Mouse (Mus musculus) midbrain, embryonic 16.5 days (tissue): ENCODE measurements at regions not wholly inside any gene's neighbourhood (a gene's known extent, or its start where the extent isn't known, plus 50 kb on each side); places are given as distances from the start of the nearest gene placed in this dataset.

Experiments
- ATAC-seq: fragments of 200-750 bp; cut with Nextera tagmentation; 2 replicates; pipeline ENCODE4 v1.8.0; 2017; ENCODE audit warnings: moderate TSS enrichment
- H3K27ac ChIP-seq: fragments of 300-500 bp; sonication (generic); 2 replicates; pipeline ENCODE4 v1.5.1; 2014; ENCODE audit warnings: mild to moderate bottlenecking, low read length, mixed read lengths
- H3K27me3 ChIP-seq: fragments of 300-500 bp; sonication (generic); 2 replicates; pipeline ENCODE4 v1.6.1; 2014; ENCODE audit warnings: low read depth, low read length, mixed read lengths; ENCODE audit not compliant: control insufficient read depth, insufficient read depth
- H3K36me3 ChIP-seq: fragments of 300-500 bp; sonication (generic); 2 replicates; pipeline ENCODE4 v1.6.1; 2014; ENCODE audit warnings: mild to moderate bottlenecking, low read length, moderate library complexity, mixed read lengths; ENCODE audit not compliant: control insufficient read depth, insufficient read depth
- H3K4me1 ChIP-seq: fragments of 300-500 bp; sonication (generic); 2 replicates; pipeline ENCODE4 v1.6.1; 2014; ENCODE audit warnings: mild to moderate bottlenecking, low read length, mixed read lengths; ENCODE audit not compliant: control insufficient read depth, insufficient read depth
- H3K4me2 ChIP-seq: fragments of 300-500 bp; sonication (generic); 2 replicates; pipeline ENCODE4 v1.6.1; 2014; ENCODE audit warnings: mild to moderate bottlenecking, low read length, mixed read lengths
- H3K4me3 ChIP-seq: fragments of 300-500 bp; sonication (generic); 2 replicates; pipeline ENCODE4 v1.5.1; 2014; ENCODE audit warnings: low read depth, mild to moderate bottlenecking, low read length, moderate library complexity, mixed read lengths
- H3K9ac ChIP-seq: fragments of 300-500 bp; sonication (generic); 2 replicates; pipeline ENCODE4 v1.6.1; 2014; ENCODE audit warnings: low read depth, low read length, mixed read lengths
- H3K9me3 ChIP-seq: fragments of 300-500 bp; sonication (generic); replicated peaks from 2 replicates; pipeline ENCODE4 v1.6.1; 2014; ENCODE audit warnings: mild to moderate bottlenecking, low read length, mixed read lengths; ENCODE audit not compliant: control insufficient read depth, poor library complexity, severe bottlenecking
- WGBS: fragments of 180-500 bp; shearing (Covaris S2); extraction: QIAGEN DNeasy Blood & Tissue Kit; methylation state at CpG from one replicate; pipeline ENCODE4 v1.1.7; 2014; 5-methylcytosine and 5-hydroxymethylcytosine counted together

DNA sequence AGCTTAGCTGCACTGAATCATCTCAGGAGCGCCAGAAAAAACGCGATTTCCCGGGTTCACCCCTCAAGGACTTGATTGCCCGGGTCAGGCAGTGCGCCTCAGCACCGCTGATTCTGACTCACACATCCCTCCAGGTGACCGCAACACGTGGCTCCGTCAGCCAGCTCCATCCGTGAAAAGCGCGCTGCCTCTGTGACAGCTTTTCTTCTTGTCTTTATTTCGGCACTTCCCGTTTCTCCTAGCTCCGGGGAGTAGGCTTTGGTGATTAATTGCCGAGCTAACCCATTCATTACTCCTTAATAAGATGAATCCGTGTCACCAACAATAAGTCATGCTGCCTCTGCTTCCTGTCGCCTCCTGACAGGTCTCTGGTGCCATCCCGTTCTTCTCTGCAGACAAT lies 108.6 kb downstream of the Katnal1 start:
- Histone ChIP-seq H3K4me2 (peak overlapping the region; percentile 49), H3K27me3 (no peaks in the 10 kb centered on the region), H3K36me3 (no peaks in the 10 kb centered on the region), H3K9me3 (no peaks in the 10 kb centered on the region), H3K9ac (no peak overlapping the region), H3K27ac (no peak overlapping the region), H3K4me3 (no peak overlapping the region), H3K4me1 (peaks cover 10% of the 10 kb centered on the region)
- 8% methylated on average over 20 of the region's 20 CpGs for WGBS
- peak; percentile 83 for ATAC-seq

DNA sequence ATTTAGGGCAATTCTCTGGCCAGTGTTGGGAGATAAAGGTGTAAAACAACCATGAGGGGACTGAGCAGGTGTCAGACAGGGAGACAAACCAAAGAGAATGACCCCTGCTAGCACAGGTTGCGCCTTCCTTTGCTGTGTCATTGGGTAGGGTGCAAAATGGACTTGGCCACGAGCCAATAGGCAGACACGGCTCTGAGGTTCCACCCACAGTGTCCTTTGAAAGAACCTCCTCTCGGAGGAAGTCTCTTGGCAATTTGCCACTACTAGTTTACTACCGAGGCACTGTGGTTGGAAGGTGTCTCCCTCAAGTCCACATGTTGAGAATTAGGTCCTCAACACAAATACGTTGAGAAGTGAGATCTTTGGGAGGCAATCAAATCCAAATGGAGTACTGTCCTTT lies 109.7 kb downstream of the Katnal1 start:
- Histone ChIP-seq H3K36me3 (no peaks in the 10 kb centered on the region), H3K9me3 (no peaks in the 10 kb centered on the region), H3K4me3 (no peak overlapping the region), H3K27me3 (no peaks in the 10 kb centered on the region), H3K4me2 (no peak overlapping the region), H3K27ac (no peak overlapping the region), H3K9ac (no peak overlapping the region), H3K4me1 (peaks cover 10% of the 10 kb centered on the region)
- 62% methylated on average over 6 of the region's 6 CpGs for WGBS
- no peak for ATAC-seq

DNA sequence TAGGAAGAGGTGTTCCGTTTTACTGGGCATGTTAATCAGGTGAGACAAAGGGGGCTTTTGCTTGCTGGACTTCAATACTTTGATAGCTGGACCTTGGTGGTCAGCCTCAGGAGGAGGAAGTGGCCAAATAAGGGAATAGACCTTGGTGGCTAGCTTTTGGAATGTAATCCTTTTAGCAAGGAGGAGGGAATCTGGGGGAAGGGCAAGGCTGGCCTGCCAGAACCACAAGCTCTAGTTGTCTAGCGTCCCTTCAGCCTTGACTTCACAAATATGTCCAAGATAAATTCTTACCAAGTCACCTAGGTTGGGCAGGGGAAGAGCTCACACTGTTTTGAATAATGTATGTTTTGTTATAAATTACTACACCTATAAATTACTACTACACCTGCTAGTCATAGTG lies 110.4 kb downstream of the Katnal1 start:
- H3K9ac ChIP-seq = no peak overlapping the region
- no peaks in the 10 kb centered on the region for H3K9me3 ChIP-seq
- no peaks in the 10 kb centered on the region for H3K36me3 ChIP-seq
- no peak overlapping the region for H3K4me3 ChIP-seq
- H3K27ac ChIP-seq = no peak overlapping the region
- no peak overlapping the region for H3K4me2 ChIP-seq
- H3K4me1 ChIP-seq = peaks cover 10% of the 10 kb centered on the region
- 70% methylated on average over 2 of the region's 2 CpGs for WGBS
- no peaks in the 10 kb centered on the region for H3K27me3 ChIP-seq
- ATAC-seq = no peak

DNA sequence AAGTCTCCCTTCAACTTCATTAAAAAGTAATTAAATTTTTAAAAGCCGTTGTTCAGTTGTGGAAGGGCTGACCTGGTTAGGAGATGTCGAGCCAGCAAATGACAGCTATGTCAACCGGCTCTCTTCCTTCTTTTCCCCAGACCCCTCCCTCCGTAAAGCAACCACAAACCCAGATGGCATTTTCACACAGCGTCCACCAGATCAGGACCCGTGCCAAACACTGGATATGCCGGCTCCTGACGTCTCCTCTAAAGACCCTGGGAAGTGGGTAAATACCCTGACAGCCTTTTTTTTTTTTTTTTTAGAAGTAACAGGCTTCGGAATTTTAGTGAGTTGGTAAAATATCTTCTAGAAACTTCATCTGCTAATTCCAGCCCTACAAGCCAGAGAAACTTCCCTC lies 116.3 kb downstream of the Katnal1 start:
- ATAC-seq = no peak
- Histone ChIP-seq H3K4me1 (peaks cover 3% of the 10 kb centered on the region; the same call in 1 of the 2 replicates), H3K4me2 (no peak overlapping the region), H3K4me3 (no peak overlapping the region), H3K36me3 (no peaks in the 10 kb centered on the region), H3K9ac (no peak overlapping the region), H3K9me3 (no peaks in the 10 kb centered on the region), H3K27me3 (no peaks in the 10 kb centered on the region), H3K27ac (no peak overlapping the region)
- 65% methylated on average over 9 of the region's 9 CpGs for WGBS

DNA sequence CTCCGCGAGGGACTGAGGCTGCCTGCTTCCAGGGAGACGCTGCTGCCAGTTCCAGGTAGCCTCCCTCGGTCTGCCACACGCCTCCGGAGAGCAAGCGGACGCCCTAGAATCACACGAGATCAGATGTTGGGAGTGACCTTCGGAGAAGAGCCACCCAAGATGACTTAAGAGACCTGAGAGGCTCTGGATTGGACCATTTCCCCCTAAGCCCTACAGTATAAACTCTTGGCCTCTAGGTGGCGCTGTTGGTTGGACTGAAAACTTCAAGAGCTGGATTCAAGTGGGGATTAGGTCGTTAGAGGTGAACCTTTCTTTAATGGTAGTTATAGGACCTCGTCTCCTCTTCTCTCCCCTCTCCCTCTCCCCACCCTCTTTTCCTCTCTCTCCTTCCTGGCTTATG lies 117.1 kb downstream of the Katnal1 start:
- Histone ChIP-seq H3K4me2 (no peak overlapping the region), H3K9ac (no peak overlapping the region), H3K9me3 (no peaks in the 10 kb centered on the region), H3K27ac (no peak overlapping the region), H3K4me1 (peaks cover 3% of the 10 kb centered on the region; the same call in 1 of the 2 replicates), H3K4me3 (no peak overlapping the region), H3K27me3 (no peaks in the 10 kb centered on the region), H3K36me3 (no peaks in the 10 kb centered on the region)
- 20% methylated on average over 13 of the region's 13 CpGs for WGBS
- no peak for ATAC-seq

DNA sequence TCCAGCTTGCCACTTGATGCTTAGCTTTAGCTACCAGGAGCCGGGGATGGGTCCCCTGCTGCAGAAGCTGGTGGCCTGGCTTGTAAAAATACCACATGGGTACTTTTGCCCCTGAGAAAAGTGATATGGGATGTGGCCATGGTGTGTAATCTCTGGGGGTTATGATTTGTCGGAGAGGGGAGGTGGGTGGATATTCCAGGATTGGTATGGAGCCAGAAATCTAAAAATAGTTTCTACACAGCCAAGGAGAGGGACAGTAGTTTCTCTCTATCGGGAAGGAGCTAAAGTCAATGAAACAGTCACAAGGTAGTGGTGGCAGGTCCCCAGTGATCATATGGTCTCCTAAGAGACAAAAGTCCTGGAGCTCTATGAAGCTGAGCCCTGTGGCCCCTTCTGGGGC lies 119.6 kb downstream of the Katnal1 start:
- whole genome bisulfite sequencing = 76% methylated on average over 3 of the region's 3 CpGs
- no peak for ATAC-seq
- no peak overlapping the region for H3K4me2 ChIP-seq

DNA sequence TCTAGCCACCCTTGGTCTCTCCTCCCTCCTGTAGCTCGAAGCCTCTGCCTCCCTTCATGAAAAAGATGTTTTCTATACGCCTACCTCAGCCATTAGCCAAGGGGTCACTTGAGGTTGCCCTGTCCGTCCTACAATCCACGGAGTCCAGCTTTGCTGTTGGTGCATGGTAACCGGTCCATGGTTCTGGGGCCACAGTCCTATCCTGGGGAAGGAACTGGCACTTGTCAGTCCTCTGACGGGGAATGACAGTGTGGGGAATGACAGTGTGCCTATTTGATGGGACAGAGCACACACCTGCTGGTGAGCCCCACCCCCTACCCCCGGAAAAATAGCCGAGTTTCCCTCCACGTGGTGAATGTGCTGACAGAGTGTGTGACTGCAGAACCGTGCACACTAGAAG lies 120.1 kb downstream of the Katnal1 start:
- Histone ChIP-seq H3K4me1 (peaks cover 3% of the 10 kb centered on the region; the same call in 1 of the 2 replicates), H3K9me3 (no peaks in the 10 kb centered on the region), H3K36me3 (no peaks in the 10 kb centered on the region), H3K9ac (0 out of 2 replicates have a peak overlapping the region, but pooled peaks have one; percentile 16), H3K4me3 (0 out of 2 replicates have a peak overlapping the region, but pooled peaks have one; percentile 5), H3K4me2 (peak overlapping the region; percentile 41), H3K27ac (no peak overlapping the region), H3K27me3 (no peaks in the 10 kb centered on the region)
- peak; percentile 50 for ATAC-seq
- 19% methylated on average over 10 of the region's 10 CpGs for WGBS

More for the DNA sequence above, 119.6 kb downstream of the Katnal1 start:
- no peaks in the 10 kb centered on the region for H3K9me3 ChIP-seq
- peaks cover 3% of the 10 kb centered on the region; the same call in 1 of the 2 replicates for H3K4me1 ChIP-seq
- H3K27ac ChIP-seq = no peak overlapping the region
- 0 out of 2 replicates have a peak overlapping the region, but pooled peaks have one; percentile 16 for H3K9ac ChIP-seq
- H3K27me3 ChIP-seq = no peaks in the 10 kb centered on the region
- H3K36me3 ChIP-seq = no peaks in the 10 kb centered on the region
- no peak overlapping the region for H3K4me3 ChIP-seq

DNA sequence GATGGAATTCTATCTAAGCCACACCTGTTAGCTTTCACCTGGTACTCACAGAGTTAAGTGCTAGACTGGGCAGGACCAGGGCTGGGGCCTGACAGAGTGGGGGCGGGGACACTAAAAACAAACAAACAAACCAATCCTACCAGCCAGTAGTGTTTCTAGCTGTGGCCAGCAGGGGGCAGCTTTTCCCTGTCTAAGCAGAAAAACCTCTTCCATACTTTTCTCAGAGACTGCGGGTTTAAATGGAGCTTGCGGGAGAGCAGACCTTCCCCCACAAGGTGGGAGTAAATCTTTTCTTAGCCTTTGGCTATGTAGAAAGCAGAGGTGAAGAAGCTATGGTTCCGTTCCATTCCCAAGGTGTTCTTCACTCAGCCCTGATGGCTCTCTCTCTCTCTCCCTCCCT lies 120.7 kb downstream of the Katnal1 start:
- WGBS = 3% methylated on average over 4 of the region's 4 CpGs
- H3K4me3 ChIP-seq = no peak overlapping the region

DNA sequence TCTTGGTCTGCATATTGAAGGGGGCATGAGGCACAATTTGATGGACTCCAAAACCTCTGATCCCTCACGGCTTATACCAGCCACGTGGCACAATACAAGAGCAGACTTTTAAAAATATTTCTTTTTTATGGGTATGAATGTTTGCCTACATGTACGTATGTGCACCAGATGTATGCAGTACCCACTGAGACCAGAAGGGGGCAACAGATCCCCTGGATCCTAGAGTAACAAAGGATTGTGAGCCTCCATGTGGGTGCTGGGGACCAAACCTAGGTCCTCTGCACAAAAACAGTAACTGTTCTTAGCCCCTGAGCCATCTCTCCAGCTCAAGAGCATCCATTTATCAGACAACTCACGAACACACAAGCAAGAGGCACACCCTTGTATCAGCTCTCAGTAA lies 121.5 kb downstream of the Katnal1 start:
- no peak for ATAC-seq
- Histone ChIP-seq H3K4me1 (peaks cover 3% of the 10 kb centered on the region; the same call in 1 of the 2 replicates), H3K4me3 (no peak overlapping the region), H3K36me3 (no peaks in the 10 kb centered on the region), H3K27ac (no peak overlapping the region), H3K9ac (no peak overlapping the region), H3K9me3 (no peaks in the 10 kb centered on the region), H3K27me3 (no peaks in the 10 kb centered on the region), H3K4me2 (no peak overlapping the region)
- 96% methylated on average over 4 of the region's 4 CpGs for WGBS

More for the DNA sequence above, 120.7 kb downstream of the Katnal1 start:
- Histone ChIP-seq H3K4me1 (peaks cover 3% of the 10 kb centered on the region; the same call in 1 of the 2 replicates), H3K27me3 (no peaks in the 10 kb centered on the region), H3K36me3 (no peaks in the 10 kb centered on the region), H3K4me2 (peak overlapping the region; percentile 41), H3K9me3 (no peaks in the 10 kb centered on the region), H3K27ac (no peak overlapping the region), H3K9ac (no peak overlapping the region)
- ATAC-seq = peak; percentile 71
